Mouse (Mus musculus) small intestine, adult 2 months (tissue): ENCODE results near the gene Fads1.

ENCODE experiments used
- CTCF ChIP-seq: fragments of 200-500 bp; IDR thresholded peaks from 2 replicates; pipeline ENCODE4 v1.5.1; 2012; ENCODE audit warnings: low read depth, mild to moderate bottlenecking, control low read depth, inconsistent platforms, low read length, moderate library complexity, mixed read lengths; ENCODE audit not compliant: insufficient replicate concordance, insufficient read length; ENCODE audit errors: extremely low read depth
- POLR2A ChIP-seq: fragments of 200-500 bp; IDR thresholded peaks from 2 replicates; pipeline ENCODE4 v1.6.1; 2012; ENCODE audit warnings: low read depth, mild to moderate bottlenecking, control low read depth, inconsistent platforms, low read length, moderate library complexity

DNA sequence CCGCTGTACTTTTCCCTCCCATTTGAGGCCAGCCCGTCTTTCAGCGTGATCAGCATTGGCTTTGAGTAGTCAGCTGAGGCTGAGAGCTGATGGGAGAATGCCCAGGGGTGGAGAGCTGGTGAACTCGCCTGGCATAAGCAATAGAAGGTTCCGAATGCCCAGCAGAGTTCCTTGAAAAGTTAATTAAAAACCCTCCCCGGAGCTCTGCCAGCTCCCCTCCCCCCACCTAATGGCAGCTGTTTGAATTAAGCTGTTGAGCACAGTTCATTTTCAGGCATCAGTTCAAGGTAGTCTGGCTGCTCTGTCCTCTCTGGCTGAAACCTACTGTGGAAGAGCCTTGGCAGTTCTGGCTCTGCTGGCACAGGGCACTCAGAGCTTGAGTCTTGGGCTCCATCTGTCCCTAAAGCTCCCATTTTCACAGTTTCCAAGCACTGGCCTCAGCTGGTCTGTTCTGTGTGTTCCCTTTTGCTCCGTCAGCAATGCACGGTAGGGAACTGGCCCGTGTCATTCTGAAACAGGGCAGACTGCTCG lies 5.7 kb downstream of the Fads1 start:
- TF ChIP-seq CTCF (no peak), POLR2A (no peak)
